Mouse (Mus musculus): ENCODE measurements around the gene Ebpl. TPM values are rescaled to one million over a fixed set of nuclear protein-coding genes. Genes with fewer than 3 reads are reported as not detected.

Ebpl gene
- polyA plus RNA-seq (2012; ENCODE audit: insufficient read depth, insufficient read length, missing spikeins) = 2.9 and 4.3 TPM in 2 replicates

GRCm38 (mm10) chr14:61360131-61360980 lies at the start of gene Ebpl:
Ebpl (minus strand) TSS chr14:61360439.
- 0 out of 2 replicates have a peak within 1 kb of the TSS, but pooled peaks have one; percentile 13 for H3K27ac ChIP-seq (replicated peaks; ENCODE audit: low read depth, low read length)
- peaks cover 3% of the 10 kb centered on the region for H3K4me1 ChIP-seq (ENCODE audit: control insufficient read depth, insufficient read depth, insufficient read length, low read length)
- H3K4me3 ChIP-seq (ENCODE audit: insufficient read depth, low read depth, low read length) = peak within 1 kb of the TSS; percentile 60

GRCm38 (mm10) chr14:61410020-61410419 lies 49.8 kb upstream of the Ebpl start:
- Histone ChIP-seq H3K27ac (replicated peaks; ENCODE audit: low read depth, low read length) (no peak overlapping the region), H3K4me1 (ENCODE audit: control insufficient read depth, insufficient read depth, insufficient read length, low read length) (peaks cover 5% of the 10 kb centered on the region; the same call in 1 of the 2 replicates), H3K4me3 (ENCODE audit: insufficient read depth, low read depth, low read length) (no peak overlapping the region)

GRCm38 (mm10) chr14:61407055-61407454 lies 46.8 kb upstream of the Ebpl start:
- no peak overlapping the region for H3K27ac ChIP-seq (replicated peaks; ENCODE audit: low read depth, low read length)
- H3K4me3 ChIP-seq (ENCODE audit: insufficient read depth, low read depth, low read length) = no peak overlapping the region
- H3K4me1 ChIP-seq (ENCODE audit: control insufficient read depth, insufficient read depth, insufficient read length, low read length) = 0 out of 2 replicates have a peak, but pooled peaks cover 2% of the 10 kb centered on the region

GRCm38 (mm10) chr14:61405761-61406160 lies 45.5 kb upstream of the Ebpl start:
- Histone ChIP-seq H3K4me3 (ENCODE audit: insufficient read depth, low read depth, low read length) (no peak overlapping the region), H3K27ac (replicated peaks; ENCODE audit: low read depth, low read length) (no peak overlapping the region), H3K4me1 (ENCODE audit: control insufficient read depth, insufficient read depth, insufficient read length, low read length) (no peaks in the 10 kb centered on the region)

GRCm38 (mm10) chr14:61404941-61405340 lies 44.7 kb upstream of the Ebpl start:
- Histone ChIP-seq H3K4me1 (ENCODE audit: control insufficient read depth, insufficient read depth, insufficient read length, low read length) (no peaks in the 10 kb centered on the region), H3K27ac (replicated peaks; ENCODE audit: low read depth, low read length) (no peak overlapping the region), H3K4me3 (ENCODE audit: insufficient read depth, low read depth, low read length) (no peak overlapping the region)

- no peak overlapping the region for H3K27ac ChIP-seq (replicated peaks; ENCODE audit: low read depth, low read length)
- no peaks in the 10 kb centered on the region for H3K4me1 ChIP-seq (ENCODE audit: control insufficient read depth, insufficient read depth, insufficient read length, low read length)
- no peak overlapping the region for H3K4me3 ChIP-seq (ENCODE audit: insufficient read depth, low read depth, low read length)
Observed at GRCm38 (mm10) chr14:61394745-61395144, 34.5 kb upstream of the Ebpl start.

GRCm38 (mm10) chr14:61390586-61390985 lies 30.3 kb upstream of the Ebpl start:
- Histone ChIP-seq H3K4me1 (ENCODE audit: control insufficient read depth, insufficient read depth, insufficient read length, low read length) (no peaks in the 10 kb centered on the region), H3K27ac (replicated peaks; ENCODE audit: low read depth, low read length) (no peak overlapping the region), H3K4me3 (ENCODE audit: insufficient read depth, low read depth, low read length) (no peak overlapping the region)

GRCm38 (mm10) chr14:61367290-61367689 lies 7.1 kb upstream of the Ebpl start:
- no peak overlapping the region for H3K4me3 ChIP-seq (ENCODE audit: insufficient read depth, low read depth, low read length)
- no peak overlapping the region for H3K27ac ChIP-seq (replicated peaks; ENCODE audit: low read depth, low read length)
- H3K4me1 ChIP-seq (ENCODE audit: control insufficient read depth, insufficient read depth, insufficient read length, low read length) = no peaks in the 10 kb centered on the region

- no peak overlapping the region for H3K4me3 ChIP-seq (ENCODE audit: insufficient read depth, low read depth, low read length)
- H3K27ac ChIP-seq (replicated peaks; ENCODE audit: low read depth, low read length) = no peak overlapping the region
- peaks cover 3% of the 10 kb centered on the region; the same call in 1 of the 2 replicates for H3K4me1 ChIP-seq (ENCODE audit: control insufficient read depth, insufficient read depth, insufficient read length, low read length)
Observed at GRCm38 (mm10) chr14:61364656-61365055, 4.4 kb upstream of the Ebpl start.

- no peak overlapping the region for H3K27ac ChIP-seq (replicated peaks; ENCODE audit: low read depth, low read length)
- no peak overlapping the region for H3K4me3 ChIP-seq (ENCODE audit: insufficient read depth, low read depth, low read length)
- H3K4me1 ChIP-seq (ENCODE audit: control insufficient read depth, insufficient read depth, insufficient read length, low read length) = peaks cover 3% of the 10 kb centered on the region; the same call in 1 of the 2 replicates
Observed at GRCm38 (mm10) chr14:61363734-61364133, 3.5 kb upstream of the Ebpl start.

- no peak overlapping the region for H3K27ac ChIP-seq (replicated peaks; ENCODE audit: low read depth, low read length)
Observed at GRCm38 (mm10) chr14:61362268-61362667, 2.0 kb upstream of the Ebpl start.

GRCm38 (mm10) chr14:61360981-61361511 lies 807 bp upstream of the Ebpl start:
- H3K4me3 ChIP-seq (ENCODE audit: insufficient read depth, low read depth, low read length) = peak overlapping the region; percentile 60; the same call in 1 of the 2 replicates
- no peak overlapping the region for H3K27ac ChIP-seq (replicated peaks; ENCODE audit: low read depth, low read length)
- H3K4me1 ChIP-seq (ENCODE audit: control insufficient read depth, insufficient read depth, insufficient read length, low read length) = peaks cover 3% of the 10 kb centered on the region

More at GRCm38 (mm10) chr14:61362268-61362667, 2.0 kb upstream of the Ebpl start:
- Histone ChIP-seq H3K4me1 (ENCODE audit: control insufficient read depth, insufficient read depth, insufficient read length, low read length) (peaks cover 3% of the 10 kb centered on the region; the same call in 1 of the 2 replicates), H3K4me3 (ENCODE audit: insufficient read depth, low read depth, low read length) (no peak overlapping the region)

GRCm38 (mm10) chr14:61354251-61355235 lies 5.7 kb downstream of the Ebpl start:
- Histone ChIP-seq H3K4me3 (ENCODE audit: insufficient read depth, low read depth, low read length) (no peak overlapping the region), H3K27ac (replicated peaks; ENCODE audit: low read depth, low read length) (no peak overlapping the region), H3K4me1 (ENCODE audit: control insufficient read depth, insufficient read depth, insufficient read length, low read length) (no peaks in the 10 kb centered on the region; the same call in 1 of the 2 replicates)

GRCm38 (mm10) chr14:61350808-61351207 lies 9.4 kb downstream of the Ebpl start:
- H3K4me1 ChIP-seq (ENCODE audit: control insufficient read depth, insufficient read depth, insufficient read length, low read length) = no peaks in the 10 kb centered on the region
- no peak overlapping the region for H3K27ac ChIP-seq (replicated peaks; ENCODE audit: low read depth, low read length)
- H3K4me3 ChIP-seq (ENCODE audit: insufficient read depth, low read depth, low read length) = no peak overlapping the region

GRCm38 (mm10) chr14:61349876-61350275 lies 10.4 kb downstream of the Ebpl start:
- no peaks in the 10 kb centered on the region for H3K4me1 ChIP-seq (ENCODE audit: control insufficient read depth, insufficient read depth, insufficient read length, low read length)
- no peak overlapping the region for H3K4me3 ChIP-seq (ENCODE audit: insufficient read depth, low read depth, low read length)
- no peak overlapping the region for H3K27ac ChIP-seq (replicated peaks; ENCODE audit: low read depth, low read length)

Data from brown adipose tissue, adult 24 weeks (tissue).